Mouse (Mus musculus) right cerebral cortex, postnatal 4 days (tissue): ENCODE data around the gene Slc35b2.

Experiments
- DNase-seq: peaks from one replicate; pipeline ENCODE4 v3.0.0-alpha.2; 2022

Slc35b2 gene

DNA sequence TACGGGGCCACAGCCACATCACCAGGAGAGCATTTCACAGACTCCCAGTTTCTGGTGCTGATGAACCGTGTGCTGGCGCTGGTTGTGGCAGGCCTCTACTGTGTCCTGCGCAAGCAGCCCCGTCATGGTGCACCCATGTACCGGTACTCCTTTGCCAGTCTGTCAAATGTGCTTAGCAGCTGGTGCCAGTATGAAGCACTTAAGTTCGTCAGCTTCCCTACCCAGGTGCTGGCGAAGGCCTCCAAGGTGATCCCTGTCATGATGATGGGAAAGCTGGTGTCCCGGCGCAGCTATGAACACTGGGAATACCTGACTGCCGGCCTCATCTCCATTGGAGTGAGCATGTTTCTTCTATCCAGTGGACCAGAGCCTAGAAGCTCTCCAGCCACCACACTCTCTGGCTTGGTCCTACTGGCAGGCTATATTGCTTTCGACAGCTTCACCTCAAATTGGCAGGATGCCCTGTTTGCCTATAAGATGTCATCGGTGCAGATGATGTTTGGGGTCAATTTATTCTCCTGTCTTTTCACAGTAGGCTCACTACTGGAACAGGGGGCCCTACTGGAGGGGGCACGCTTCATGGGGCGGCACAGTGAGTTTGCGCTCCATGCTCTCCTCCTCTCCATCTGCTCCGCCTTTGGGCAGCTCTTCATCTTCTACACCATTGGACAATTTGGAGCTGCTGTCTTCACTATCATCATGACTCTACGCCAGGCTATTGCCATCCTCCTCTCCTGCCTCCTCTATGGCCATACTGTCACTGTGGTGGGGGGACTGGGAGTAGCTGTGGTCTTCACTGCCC, 2.9 kb downstream of the Slc35b2 start:
- no peak for DNase-seq

DNA sequence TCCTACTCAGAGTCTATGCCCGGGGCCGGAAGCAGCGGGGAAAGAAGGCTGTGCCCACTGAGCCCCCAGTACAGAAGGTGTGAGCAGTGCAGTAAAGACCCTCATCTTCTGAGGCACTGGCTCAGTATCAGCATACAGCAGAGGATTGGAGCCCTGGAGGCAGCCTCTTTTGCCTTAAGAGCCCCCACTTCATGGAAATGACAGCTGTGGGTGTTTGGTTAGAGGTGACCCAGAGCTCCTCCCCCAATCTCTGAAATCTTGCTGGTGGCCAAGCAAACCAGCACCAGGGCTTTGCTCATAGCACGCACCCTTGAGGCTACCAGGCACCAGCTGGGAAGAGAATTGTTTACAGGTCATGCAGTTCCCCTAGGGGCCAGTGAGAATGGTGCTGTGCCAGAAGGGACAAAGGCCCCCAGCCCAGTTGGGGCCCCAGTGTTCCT, 3.5 kb downstream of the Slc35b2 start:
- DNase-seq = no peak

DNA sequence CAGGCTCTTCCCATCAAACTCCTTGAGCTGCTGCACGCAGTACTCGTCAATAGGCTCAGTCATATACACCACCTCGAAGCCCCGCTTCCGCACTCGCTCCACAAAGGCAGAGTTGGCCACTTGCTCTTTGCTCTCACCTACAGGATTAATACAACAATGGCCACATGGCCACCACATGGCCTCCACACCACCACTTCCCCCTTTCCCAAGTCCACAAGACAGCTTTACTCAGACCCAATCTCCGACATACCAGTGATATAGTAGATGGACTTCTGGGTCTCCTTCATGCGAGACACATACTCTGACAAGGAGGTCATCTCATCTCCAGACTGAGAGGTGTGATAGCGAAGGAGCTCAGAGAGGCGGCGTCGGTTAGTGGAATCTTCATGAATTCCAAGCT, 5.3 kb downstream of the Slc35b2 start:
- DNase-seq = no peak

DNA sequence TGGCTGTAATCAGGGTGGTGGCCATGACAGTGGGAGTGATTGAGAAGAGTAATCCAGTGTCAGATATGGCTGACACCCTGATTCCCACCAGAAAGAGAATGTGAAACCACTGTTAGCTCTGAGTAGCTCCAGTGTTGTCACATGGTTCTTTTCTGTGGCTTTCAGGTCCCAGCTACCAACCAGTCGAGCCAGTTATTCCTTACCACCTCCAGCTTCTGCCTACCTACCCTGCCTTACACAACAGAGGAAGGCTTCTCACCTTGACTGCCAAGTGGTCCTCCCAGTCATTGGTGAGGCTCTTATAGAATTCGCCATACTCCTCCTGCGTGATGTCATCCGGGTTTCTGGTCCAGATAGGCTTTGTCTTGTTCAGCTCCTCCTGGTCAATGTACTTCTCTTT, 6.3 kb downstream of the Slc35b2 start:
- no peak for DNase-seq

DNA sequence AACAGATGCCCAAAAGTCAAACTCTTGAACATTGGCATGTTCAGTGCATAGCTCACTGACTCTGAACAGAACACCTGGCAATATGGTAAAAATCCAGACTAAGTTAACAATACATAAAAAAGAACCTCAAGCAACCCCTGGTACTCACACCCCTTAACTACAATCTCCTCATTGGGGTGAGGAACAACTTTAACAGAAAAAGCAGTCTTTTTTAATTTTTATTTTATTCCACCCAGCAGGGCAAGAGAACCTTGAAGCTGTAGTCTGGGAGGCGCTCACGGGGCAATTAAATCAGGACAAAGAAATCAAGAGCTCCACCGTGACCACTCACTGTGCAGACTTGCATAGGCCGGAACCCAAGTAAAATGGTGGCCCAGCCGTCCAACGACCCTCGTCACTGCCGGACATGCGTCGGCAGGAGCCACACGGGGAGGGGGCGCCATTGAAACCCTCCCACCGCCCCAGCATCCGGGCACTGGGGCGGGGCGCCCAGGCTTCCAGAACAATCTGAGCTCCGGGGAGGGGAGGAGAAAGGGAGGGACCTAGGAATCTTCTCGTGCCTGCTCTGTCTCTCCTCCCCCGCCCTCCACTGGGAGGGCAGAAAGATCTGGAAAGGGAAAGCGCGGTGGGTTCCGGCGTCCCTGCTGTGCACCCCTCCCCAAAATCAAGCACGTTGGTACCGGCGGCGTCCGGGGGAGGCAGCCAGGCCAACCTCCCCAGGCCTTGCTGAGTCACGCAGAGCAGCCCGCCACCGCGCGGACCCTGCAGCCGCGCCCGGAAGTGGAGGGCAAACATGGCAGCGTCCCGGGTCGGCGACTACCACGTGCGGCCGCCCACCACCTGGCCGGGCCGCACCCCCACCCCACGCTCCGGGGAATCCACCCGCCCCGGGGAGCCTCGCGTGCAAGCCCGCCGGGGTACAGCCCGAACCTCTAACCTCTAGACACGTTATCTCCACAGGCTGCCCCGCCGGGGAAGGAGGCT, 8.7 kb downstream of the Slc35b2 start:
- peak; percentile 76 for DNase-seq

DNA sequence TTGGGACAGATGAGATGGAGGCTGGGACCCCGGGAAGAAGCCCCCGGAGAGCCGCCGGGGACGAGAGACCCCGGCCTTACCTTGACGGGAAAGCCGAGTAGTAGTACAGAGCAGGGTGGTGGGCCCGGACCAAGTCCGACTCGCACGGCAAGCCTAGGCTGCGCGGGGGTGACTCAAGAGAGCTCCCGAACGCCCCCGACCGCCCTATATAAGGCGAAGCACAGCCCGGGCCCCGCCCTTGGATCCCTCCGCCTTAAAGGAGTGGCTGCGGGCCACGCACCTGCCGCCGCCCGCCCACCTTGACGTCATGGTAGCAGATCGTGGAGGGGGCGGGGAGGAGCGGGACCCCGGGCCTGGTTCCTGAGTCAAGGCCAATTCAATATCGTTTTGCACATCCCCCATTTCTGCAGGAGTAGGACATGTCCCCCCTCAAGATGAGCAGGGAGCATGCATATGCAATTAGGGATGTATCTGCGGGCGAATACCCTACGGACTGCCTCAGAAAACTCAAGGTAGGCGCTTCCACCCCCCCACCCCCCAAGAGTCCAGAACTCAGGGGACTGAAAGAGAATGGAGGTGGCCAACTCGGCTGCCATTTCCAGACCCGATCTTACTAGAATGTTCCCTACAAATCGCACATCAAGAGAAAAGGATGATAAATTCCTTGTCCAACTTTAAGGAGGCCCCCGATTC, 9.6 kb downstream of the Slc35b2 start, which contains the start of gene Hsp90ab1:
TSS of gene Hsp90ab1 (minus strand) at position 185 of the 693 bp plus-strand sequence.
- DNase-seq = peak; percentile 99

DNA sequence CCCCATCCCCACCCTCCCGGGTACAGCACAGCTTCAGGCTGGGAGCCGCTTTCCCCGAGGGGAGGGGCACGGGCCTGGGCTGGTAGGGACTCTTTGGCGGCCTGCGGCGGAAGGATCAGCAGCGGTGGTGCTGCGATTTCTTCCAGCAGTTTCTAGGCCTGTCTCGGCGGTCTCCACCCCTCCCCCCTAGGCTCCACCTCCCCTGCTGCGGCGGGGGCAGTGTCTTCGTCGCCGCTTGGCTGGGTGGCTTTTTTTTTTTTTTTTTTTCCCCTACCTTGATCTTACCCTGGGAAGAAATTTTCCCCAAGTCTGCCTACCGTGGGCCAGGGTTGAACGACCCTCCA, 10.1 kb downstream of the Slc35b2 start:
- DNase-seq = peak; percentile 97

DNA sequence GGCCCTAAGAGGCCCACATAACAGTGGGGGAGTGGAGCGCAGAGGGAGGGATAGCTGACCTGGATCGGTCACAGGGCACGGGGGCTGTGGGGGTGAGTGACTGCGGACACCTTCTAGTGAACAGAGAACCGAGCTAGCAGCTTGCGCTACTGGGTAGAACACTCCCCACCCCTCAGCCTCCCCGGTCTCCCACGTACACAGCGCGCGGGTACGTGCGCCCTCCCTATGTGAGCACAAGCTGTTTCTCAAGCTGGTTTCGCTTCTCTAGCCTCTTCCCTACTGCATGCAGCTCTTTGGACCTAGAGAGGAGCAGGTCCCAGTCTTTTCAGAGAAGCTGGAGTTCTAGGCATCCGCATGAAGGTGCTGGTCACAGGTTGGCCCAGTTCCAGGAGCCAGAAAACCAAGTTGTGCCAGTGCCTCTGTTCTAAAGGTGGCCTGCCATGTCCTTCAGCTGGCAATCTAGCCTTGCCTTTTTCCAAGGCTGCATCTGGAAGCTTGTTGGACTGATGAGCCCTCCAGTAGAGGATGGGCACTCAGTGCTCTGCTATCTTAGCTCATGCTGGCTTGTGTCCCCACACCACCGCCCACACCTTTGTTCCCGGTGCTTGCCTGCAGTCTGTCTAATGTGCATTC, 10.6 kb downstream of the Slc35b2 start:
- peak; percentile 77 for DNase-seq

DNA sequence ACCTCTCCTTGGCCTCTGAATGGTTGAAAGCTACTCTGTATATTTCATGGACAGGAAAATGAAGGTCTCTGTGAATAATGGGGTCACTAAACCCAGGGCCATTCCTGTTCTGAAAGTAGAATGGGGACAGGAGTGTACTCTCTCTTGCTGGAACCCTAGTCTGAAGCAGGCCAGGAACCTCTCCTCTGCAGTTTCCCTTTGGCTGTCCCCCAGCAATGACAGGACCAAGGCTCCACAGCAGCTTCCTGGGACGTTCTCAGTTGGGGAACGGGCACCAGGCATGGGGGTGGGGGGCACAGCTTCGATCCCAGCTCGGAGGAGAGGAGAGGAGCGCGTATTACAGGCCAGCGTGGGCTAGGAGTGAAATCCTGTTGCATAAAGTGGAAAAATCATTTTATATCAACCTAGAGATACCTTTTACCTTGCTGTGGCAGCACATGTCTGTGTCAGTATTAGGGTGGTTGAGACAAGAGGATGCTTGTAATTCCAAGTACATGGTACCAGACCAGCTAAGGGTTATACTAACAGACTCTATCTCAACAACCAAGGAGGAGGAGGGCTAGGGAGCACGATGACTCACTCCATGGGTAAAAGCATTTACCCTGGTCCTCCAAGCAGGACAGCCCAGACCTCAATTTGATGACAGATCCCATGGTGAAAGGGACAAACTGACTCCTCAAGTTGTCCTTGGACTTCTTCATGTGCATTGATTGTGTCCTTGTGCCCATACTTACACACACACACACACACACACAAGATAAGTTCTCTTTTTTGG, 11.6 kb downstream of the Slc35b2 start:
- DNase-seq = no peak

DNA sequence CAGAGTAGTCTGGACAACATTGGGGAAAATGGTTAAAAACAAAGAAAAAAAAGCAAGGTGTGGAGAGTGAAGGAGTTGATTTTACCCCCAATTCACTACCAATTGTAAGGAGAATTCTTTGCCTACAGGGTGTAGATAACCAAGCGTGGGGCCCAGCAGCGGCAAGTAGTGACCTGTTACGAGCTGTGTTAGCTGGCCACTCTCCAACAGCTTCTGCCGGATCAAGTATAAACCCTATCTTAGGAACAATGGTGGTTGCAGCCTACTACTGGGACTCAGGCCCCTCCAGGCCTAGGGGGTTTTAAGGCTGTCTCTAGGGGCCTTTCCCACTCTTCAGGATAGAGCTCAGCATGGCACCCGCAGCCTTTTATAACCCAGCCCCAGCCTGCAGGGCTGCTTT, 14.6 kb downstream of the Slc35b2 start:
- DNase-seq = no peak

DNA sequence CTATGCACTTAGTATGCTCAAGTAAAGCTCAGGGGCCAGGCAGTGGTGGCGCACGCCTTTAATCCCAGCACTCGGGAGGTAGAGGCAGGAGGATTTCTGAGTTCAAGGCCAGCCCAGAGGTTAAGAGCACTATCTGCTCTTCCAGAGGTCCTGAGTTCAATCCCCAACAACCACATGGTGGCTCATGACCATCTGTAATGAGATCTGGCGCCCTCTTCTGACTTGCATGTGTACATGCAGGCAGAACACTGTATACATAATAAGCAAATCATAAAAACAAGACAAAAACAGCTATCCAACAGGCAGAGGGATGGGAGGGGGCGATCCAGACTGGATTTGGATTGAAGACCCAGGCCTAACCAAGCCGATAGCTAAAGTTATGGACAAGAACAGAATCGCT, 15.2 kb downstream of the Slc35b2 start:
- DNase-seq = no peak

DNA sequence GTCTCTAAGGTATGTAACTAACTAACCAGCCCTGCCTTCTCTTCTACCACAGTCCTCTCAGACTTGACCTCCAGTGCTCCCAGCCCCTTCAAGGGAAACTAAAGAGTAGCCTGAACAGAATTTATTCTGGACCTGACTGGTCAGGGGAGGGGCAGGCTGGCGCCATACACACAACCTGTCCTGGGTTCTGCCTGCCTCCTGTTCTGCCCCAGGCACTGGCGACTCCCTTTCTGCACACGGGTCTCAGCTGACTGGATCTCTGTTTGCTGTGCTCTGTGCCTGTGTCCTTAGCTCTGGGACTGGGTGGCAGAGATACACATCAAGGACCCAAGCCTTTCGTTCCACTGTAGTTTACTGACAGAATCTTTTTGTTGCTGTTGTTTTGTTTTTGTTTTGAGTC, 15.9 kb downstream of the Slc35b2 start:
- DNase-seq = no peak

DNA sequence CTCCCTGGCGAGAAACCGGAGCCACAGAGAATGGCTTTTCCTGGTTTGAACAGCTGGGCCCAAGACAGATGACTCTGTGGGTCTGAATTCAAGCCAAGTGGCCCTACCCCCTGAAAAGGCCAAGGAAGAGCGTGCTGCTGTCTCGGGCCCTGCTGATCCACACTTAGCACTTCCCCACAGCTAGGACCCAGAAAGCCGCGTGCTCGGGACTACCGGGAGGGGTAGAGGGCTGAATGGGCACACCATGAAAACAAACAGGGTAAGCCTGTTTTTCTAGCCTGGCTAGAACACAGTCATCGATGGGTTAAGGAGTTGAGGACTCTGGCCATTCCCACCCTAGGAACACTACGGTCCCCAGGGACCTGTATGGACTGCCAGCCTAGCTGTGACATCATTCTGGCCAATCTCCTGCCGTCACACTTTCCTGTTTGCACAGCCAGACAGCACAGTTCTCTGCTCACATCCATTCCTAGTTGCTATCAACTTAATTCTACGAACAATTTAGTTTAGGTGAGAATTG, 17.3 kb downstream of the Slc35b2 start:
- no peak for DNase-seq

DNA sequence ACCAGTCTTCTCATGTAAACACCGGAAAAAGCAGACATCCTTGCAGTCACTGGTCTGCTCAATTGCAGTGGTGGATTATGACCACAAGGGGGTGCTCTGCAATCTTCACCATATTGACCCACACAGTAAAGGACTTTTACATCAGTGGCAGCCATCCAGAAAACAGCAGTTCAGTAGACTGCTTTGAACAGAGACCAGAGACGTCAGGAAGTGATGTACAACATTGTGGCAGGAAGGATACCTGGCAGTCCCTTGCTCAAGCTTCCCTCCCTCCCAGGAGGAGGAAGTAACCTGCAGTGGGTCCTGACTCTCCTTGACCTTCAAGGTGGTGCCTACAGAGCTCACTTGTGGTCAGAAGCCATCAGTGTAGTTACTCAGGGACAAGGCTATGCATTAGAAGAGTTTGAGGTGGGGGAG, 17.9 kb downstream of the Slc35b2 start:
- peak; percentile 58 for DNase-seq

DNA sequence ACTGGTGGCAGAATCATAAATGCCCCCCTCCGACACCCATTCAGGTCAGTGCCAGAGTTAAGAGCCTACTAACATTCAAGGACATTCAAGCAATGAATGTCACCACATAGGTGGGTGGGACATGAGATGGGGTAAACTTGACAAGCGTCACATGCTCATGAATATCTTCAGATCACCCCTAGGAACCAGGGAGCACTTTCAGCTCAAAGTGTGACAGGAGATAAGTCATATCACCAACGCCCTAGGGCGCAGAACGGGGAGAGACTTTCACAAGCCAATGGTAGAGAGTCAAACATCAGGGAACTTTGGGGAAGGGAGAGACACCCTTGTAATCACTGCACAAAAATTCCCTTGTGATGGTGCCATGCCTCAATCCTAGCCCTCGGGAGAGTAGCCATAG, 18.5 kb downstream of the Slc35b2 start:
- no peak for DNase-seq

DNA sequence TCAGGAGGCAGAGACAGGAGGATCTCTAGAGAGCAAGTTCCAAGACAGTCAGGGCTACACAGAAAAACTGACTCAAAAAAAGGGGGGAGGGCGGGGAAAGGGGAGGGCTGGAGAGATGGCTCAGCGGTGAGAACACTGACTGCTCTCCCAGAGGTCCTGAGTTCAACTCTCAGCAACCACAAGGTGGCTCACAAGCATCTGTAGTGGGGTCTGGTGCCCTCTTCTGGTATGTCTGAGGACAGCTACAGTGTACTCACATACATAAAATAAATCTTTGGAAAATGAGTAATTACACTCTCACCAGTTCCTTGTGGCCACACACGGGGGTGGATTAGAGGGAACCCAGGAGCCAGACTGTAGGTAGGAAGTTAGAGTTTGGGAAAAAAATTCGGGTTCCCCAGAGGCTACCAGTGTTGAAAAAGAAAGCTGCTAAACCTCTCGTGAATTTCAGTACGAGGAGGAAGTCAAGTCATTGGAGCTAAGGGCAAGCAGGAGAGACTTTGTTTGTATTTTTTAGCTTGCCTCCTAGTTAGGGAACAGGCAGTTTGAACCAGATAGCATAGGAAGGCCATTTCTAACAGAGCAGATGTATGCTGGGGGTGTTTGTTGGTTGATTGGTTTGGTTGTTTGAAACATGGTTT, 19.2 kb downstream of the Slc35b2 start:
- no peak for DNase-seq

DNA sequence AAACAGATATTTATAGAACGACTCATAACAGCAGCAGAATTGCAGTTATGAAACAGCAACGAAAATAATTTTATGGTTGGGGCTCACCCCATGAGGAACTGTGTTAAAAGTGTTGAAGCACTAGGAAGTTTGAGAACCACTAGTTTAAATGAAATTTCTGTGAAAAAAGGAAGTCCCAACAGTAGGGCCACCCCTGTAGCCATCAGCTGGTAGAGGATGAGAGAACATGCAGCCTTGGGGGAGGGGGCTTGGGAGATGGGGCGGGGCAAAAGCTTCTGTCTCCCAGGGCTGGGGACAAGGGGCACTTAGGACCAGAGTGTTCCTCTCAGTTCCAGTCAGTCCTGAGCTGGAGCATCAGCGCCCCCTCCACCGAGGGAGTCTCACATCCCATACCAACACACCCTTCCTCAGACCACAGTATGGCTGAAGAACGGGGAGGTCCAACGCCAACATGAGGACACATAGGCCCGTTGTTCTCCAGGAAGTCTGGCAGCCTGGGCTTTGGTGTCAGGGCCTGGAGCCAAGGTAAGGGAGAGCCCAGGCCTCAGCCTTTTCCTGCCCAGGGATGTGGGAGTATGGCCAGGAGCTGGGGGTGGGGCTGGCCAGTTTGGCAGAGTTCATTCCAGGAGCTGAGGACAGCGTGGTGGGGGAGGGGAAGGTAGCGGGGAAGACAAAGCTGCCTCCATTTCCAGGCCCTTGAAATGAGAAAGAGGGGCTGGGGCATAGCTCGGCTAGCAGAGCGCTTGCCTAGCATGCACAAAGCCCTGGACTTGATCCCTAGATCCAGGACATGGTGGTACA, 20.6 kb downstream of the Slc35b2 start:
- peak; percentile 74 for DNase-seq

DNA sequence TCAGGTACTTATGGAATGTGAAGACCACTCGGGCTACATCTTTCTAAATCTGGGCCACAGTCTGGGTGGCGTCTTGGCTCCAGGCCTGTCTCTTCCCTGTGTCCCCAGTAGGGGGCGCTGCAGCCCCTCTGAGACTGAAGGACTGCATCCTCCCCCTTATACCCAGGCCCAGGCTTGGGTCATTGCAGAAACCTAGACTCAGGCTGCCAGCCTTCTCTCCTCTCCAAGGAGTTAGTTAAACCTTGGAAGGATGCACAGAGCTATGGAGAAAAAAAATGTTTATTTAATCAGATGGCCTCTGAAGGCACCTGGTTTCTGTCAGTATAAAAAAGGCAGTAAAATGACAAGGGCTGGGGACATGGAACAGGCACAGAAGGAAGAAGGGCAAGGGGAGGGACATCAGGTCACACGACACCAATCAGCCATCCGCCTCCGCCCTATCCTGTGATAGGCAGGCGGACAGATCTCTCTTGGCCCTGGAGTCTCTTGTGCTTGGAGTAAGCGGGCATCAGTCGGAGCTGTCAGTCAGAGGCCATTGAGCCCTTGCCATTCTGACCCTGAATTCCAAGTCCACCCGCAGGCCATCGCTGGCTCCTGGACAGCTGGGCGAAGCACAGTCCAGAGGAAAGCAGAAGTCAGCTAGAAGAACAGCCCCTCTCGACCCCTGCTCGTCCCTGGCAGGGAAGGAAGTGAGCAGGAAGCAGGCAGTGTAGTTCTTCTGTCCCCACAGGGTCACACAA, 21.4 kb downstream of the Slc35b2 start:
- peak; percentile 80 for DNase-seq

DNA sequence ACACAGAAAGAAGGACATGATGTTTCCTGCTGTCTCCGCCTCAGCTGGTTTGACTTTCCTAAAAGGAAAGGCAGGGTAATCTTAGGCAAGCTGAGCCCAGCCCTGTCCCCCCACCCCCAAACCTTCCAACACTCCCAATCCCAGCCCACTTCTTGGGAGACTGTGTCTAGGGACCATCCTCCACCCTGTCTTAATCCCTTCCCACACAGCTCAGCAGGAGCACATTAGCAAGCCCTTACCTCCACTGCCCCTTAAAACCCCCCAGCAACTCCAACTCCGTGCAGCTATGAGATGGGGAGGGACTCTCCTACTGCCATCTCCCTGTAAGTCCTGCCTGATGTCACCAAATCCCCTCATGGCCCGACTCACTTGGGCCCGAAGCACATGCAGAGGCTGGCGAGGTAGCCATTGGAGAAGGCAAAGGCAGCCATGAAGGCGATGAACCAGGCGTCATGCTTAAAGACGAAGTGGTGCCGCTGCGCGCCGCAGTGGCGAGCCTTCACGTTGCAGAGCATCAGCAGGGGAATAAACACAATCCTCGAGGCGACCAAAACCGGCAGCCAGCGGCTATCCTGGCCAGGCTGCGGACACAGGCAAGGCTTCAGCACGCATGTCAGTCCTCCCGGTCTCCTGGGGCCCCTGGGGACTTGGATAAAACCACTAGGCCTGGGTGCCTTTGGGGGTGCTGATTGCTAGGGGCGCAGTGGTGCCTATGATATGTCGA, 22.2 kb downstream of the Slc35b2 start:
- DNase-seq = no peak
